Mouse (Mus musculus) hindlimb bud, embryonic 11.5 days (tissue): ENCODE data around the gene M6pr.

Experiments
- DNase-seq: peaks from one replicate; pipeline ENCODE4 v3.0.0-alpha.2; 2012; ENCODE audit warnings: low read depth, low spot score; ENCODE audit errors: extremely low spot score

M6pr gene

GRCm38 (mm10) chr6:122297279-122298222, 11.0 kb upstream of the M6pr start:
- no peak for DNase-seq

GRCm38 (mm10) chr6:122298223-122298609, 10.3 kb upstream of the M6pr start:
- DNase-seq, result no peak

GRCm38 (mm10) chr6:122299621-122300133, 8.8 kb upstream of the M6pr start:
- no peak for DNase-seq

DNA sequence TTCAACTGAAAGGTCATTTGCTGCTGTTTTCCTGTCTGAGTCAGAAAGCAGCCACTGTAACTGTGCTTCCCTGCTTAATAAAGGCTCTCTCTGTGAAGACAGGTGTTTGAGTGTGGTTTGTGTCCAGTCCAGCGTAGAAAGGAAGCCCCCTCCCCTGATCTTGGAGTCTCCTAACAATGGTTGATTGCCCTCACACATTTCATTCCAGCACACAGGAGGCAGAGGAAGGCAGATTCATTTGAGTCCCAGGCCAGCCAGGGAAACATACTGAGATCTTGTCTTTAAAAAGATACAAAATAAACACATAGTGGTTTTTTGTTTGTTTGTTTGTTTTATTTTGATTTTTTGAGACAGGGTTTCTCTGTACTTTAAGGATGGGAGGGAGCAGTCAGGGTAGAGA, 6.4 kb upstream of the M6pr start:
- DNase-seq, result no peak

GRCm38 (mm10) chr6:122302661-122303060, 5.9 kb upstream of the M6pr start:
- no peak for DNase-seq

- DNase-seq, result no peak
Measured at GRCm38 (mm10) chr6:122303526-122303925, 5.0 kb upstream of the M6pr start.

- no peak for DNase-seq
Measured at GRCm38 (mm10) chr6:122304355-122304754, 4.2 kb upstream of the M6pr start.

- DNase-seq, result no peak
Measured at GRCm38 (mm10) chr6:122304790-122305555, 3.5 kb upstream of the M6pr start.

- no peak for DNase-seq
Measured at GRCm38 (mm10) chr6:122306707-122307106, 1.8 kb upstream of the M6pr start.

- no peak for DNase-seq
Measured at GRCm38 (mm10) chr6:122308136-122308504, 400 bp upstream of the M6pr start.

GRCm38 (mm10) chr6:122309446-122309960, 983 bp downstream of the M6pr start:
- DNase-seq, result no peak

GRCm38 (mm10) chr6:122310187-122310820, 1.8 kb downstream of the M6pr start:
- DNase-seq, result no peak

DNA sequence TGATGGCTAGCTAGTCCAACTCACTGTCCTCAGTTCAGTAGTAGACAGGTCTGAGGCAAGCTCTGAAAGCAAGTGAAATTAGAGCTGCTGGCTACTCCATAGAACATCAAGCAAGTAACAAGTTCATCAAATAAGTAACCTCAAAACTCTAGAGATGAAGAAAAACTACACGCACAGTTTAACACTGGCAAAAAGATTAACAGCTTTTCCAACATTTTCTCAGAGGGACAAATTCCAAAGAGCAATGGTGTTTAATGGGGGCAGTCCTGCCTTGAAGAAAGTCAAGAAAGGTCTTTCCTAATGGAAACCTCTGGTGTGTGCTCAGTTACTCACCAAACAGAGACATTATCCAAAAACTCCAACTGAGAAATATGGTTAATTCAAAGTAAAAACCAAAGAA, 10.2 kb downstream of the M6pr start:
- no peak for DNase-seq

DNA sequence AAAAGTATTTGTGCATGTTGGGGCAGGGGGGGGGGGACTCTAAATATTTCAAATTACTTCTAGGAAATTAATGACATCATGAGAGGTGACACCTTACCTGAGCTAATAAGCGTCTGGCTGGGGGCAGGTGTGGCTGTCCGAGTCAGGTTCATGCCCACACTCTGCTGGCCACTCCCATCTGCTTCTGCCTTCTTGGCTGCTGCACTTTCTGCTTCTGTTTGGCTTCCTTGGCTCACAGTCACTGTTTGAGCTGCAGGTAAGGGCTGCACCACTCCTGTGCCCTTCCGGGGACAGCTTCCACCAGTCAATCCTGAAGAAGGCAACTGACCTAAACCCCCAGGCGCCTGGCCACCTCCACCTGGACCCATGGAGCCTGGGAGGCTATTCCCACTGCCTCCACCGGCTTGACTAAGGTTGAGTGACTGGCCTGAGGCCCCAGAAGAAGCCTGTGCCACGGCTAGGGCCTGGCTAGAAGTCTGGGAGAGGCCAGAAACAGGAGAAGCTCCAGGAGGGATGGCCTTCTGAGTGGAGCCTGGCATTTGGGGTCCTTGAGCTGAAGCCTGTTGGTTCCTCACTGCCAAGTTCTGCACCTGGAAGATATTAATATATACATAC, 16.9 kb downstream of the M6pr start:
- no peak for DNase-seq

- no peak for DNase-seq
Measured at GRCm38 (mm10) chr6:122333081-122333612, 24.6 kb downstream of the M6pr start.

- DNase-seq, result no peak
Measured at GRCm38 (mm10) chr6:122334786-122335340, 26.3 kb downstream of the M6pr start.

DNA sequence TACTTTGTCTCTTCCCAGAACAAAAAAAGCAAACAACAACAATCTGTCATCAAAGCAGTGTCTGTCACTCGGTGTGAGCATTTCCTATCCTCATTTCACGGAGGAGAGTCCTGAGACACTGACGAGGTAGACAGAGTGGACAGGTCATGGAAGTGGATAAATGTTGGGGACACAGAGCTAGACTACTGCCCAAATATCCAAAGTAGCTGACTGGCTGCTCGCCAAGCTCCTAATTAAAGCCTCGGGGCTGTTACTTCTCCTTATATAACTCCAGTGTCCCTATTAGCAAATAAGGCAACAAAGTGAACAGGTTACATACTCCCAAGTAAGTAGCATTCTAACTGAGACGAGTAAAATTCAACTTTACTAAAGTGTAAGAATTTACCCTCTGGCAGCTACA, 29.0 kb downstream of the M6pr start:
- DNase-seq, result no peak

GRCm38 (mm10) chr6:122339047-122339647, 30.6 kb downstream of the M6pr start:
- DNase-seq, result no peak

GRCm38 (mm10) chr6:122339648-122340341, 31.3 kb downstream of the M6pr start:
- DNase-seq, result peak; percentile 70
